In genomic region chr5:137518436-137518835, GRCm38 (mm10) we compare ENCODE assay signal across 7 mouse cellular contexts. TPM values are rescaled to one million over a fixed set of nuclear protein-coding genes. Genes with fewer than 3 reads are reported as not detected.
DNase-seq lines count a peak whose midpoint lies in the region; ATAC-seq and TF ChIP-seq lines count a peak whose summit lies in the region.

Gigyf1 (plus strand) TSS chr5:137518548.

- peaks cover 3% of the 10 kb centered on the region; the same call in 1 of the 2 replicates for H3K36me3 ChIP-seq in testis, adult 2 months (ENCODE audit: control insufficient read depth, insufficient read depth, low read length)

- H3K4me1 ChIP-seq in testis, adult 2 months (ENCODE audit: control insufficient read depth, insufficient read depth, low read length): no peaks in the 10 kb centered on the region

- no peaks in the 10 kb centered on the region for H3K27me3 ChIP-seq in testis, adult 2 months (ENCODE audit: control insufficient read depth, insufficient read depth, low read length)

- TF ChIP-seq CTCF in testis, adult 2 months (IDR thresholded peaks at IDR 0.05; ENCODE audit: control insufficient read depth, insufficient read depth, insufficient replicate concordance, low read depth, low read length): peak; percentile 42; the same call in 1 of the 2 replicates

- DNase-seq in testis, postnatal 14 days (ENCODE audit: low spot score): no peak
- peak; percentile 55 to 73 for DNase-seq in adrenal gland, postnatal 36 days
- peak; percentile 52 for DNase-seq in gastrocnemius, postnatal 10 days
- DNase-seq in kidney, postnatal 4 days: peak; percentile 64 to 74
- no peak for DNase-seq in natural killer cell, adult 2 months (ENCODE audit: low spot score in 2 of 2)

- H3K27ac ChIP-seq in testis, adult 2 months (ENCODE audit: control insufficient read depth, insufficient read depth, low read depth, low read length): no peak within 1 kb of the TSS

- H3K4me3 ChIP-seq in testis, adult 2 months (ENCODE audit: control insufficient read depth, low read depth, low read length): no peak within 1 kb of the TSS

- TF ChIP-seq POLR2A in testis, adult 2 months (IDR thresholded peaks at IDR 0.05; ENCODE audit: control insufficient read depth, low read depth, low read length): no peak

- ATAC-seq in megakaryocyte progenitor cell, adult 5-6 weeks (replicated peaks; ENCODE audit: poor library complexity): peak; percentile 76

RNA-seq across cellular contexts. Expression of gene Gigyf1, which starts in this region (rescaled TPM):
- polyA plus RNA-seq in testis, adult 2 months (2012; rRNA removed): 11.5 and 12.0 TPM in 2 replicates
- total RNA-seq in adrenal gland, postnatal 36 days (2021): 10 to 100 TPM; 32.0 to 32.8 TPM
- 10 to 100 TPM; 23.0 to 25.3 TPM for total RNA-seq in gastrocnemius, postnatal 10 days (2021)
- total RNA-seq in megakaryocyte progenitor cell, adult 5-6 weeks (2015): 7.1 and 8.6 TPM in 2 replicates
- 4.7 and 7.2 TPM in 2 replicates for total RNA-seq in megakaryocyte progenitor cell, adult 5-6 weeks (2017)

Comparison
In these comparisons a context has a peak if more than half of its experiments do, and no peak if none do; other contexts are left out.
1. DNase-seq: peak in adrenal gland, postnatal 36 days (2 of 2), gastrocnemius, postnatal 10 days (single experiment) and kidney, postnatal 4 days (2 of 2); none in testis, postnatal 14 days (single experiment) and natural killer cell, adult 2 months (0 of 2).